16 mouse cellular contexts compared by ENCODE assay signal in genomic region chr1:170422188-170422587, GRCm38 (mm10).
"Had no signal": no experiment of that assay in that cellular context is flagged by ENCODE, and none has a peak within 500 bp of the region (broad histone marks: within the 10 kb centered on the region; RNA-seq: fewer than 3 reads in every experiment).

No protein-coding gene starts in this region.

- H3K9me3 ChIP-seq: neural tube, embryonic 13.5 days; neural tube, embryonic 15.5 days; stomach, embryonic 15.5 days had no signal

- DNase-seq: retina, postnatal 1 day; right cerebral cortex, adult 18-20 months; right cerebral cortex, postnatal 14 days; right cerebral cortex, postnatal 25 days; right cerebral cortex, postnatal 4 days; spleen, adult 18-20 months; thymus, adult 18-20 months; thymus, adult 2 months; thymus, postnatal 14 days; thymus, postnatal 25 days; thymus, postnatal 36 days; thymus, postnatal 4 days had no signal

- H3K4me2 ChIP-seq: neural tube, embryonic 13.5 days; neural tube, embryonic 15.5 days; stomach, embryonic 15.5 days had no signal

- H3K36me3 ChIP-seq: neural tube, embryonic 13.5 days; neural tube, embryonic 15.5 days; stomach, embryonic 15.5 days had no signal

- H3K4me1 ChIP-seq: stomach, embryonic 15.5 days had no signal

- H3K27ac ChIP-seq: neural tube, embryonic 13.5 days; neural tube, embryonic 15.5 days; stomach, embryonic 15.5 days; stomach, postnatal 0 days had no signal

- H3K4me3 ChIP-seq: neural tube, embryonic 13.5 days; neural tube, embryonic 15.5 days; stomach, embryonic 15.5 days had no signal

- H3K9ac ChIP-seq: neural tube, embryonic 13.5 days; neural tube, embryonic 15.5 days; stomach, embryonic 15.5 days had no signal

- H3K27me3 ChIP-seq: neural tube, embryonic 13.5 days; stomach, embryonic 15.5 days had no signal
